Mouse (Mus musculus) forebrain, embryonic 16.5 days (tissue): ENCODE data around the gene Ncan. TPM values are rescaled to one million over a fixed set of nuclear protein-coding genes. Genes with fewer than 3 reads are reported as not detected.

Source experiments
- ATAC-seq: fragments of 200-750 bp; cut with Nextera tagmentation; 2 replicates; pipeline ENCODE4 v1.8.0; 2017; ENCODE audit warnings: mild to moderate bottlenecking, moderate library complexity
- H3K27ac ChIP-seq: fragments of 300-500 bp; sonication (generic); 2 replicates; pipeline ENCODE4 v1.5.1; 2014; ENCODE audit warnings: low read length, control low read depth
- H3K27me3 ChIP-seq: fragments of 300-500 bp; sonication (generic); replicated peaks from 2 replicates; pipeline ENCODE4 v1.6.1; 2014; ENCODE audit warnings: low read length; ENCODE audit not compliant: control insufficient read depth, insufficient read depth
- H3K36me3 ChIP-seq: fragments of 300-500 bp; sonication (generic); 2 replicates; pipeline ENCODE4 v1.6.1; 2014; ENCODE audit not compliant: control insufficient read depth, insufficient read depth
- H3K4me1 ChIP-seq: fragments of 300-500 bp; sonication (generic); replicated peaks from 2 replicates; pipeline ENCODE4 v1.6.1; 2014; ENCODE audit warnings: low read length; ENCODE audit not compliant: control insufficient read depth, insufficient read depth
- H3K4me2 ChIP-seq: fragments of 300-500 bp; sonication (generic); 2 replicates; pipeline ENCODE4 v1.6.1; 2014; ENCODE audit warnings: mild to moderate bottlenecking, low read length, control low read depth
- H3K4me3 ChIP-seq: fragments of 300-500 bp; sonication (generic); replicated peaks from 2 replicates; pipeline ENCODE4 v1.5.1; 2014; ENCODE audit warnings: mild to moderate bottlenecking, low read length, control low read depth
- H3K9ac ChIP-seq: fragments of 300-500 bp; sonication (generic); replicated peaks from 2 replicates; pipeline ENCODE4 v1.6.1; 2014; ENCODE audit warnings: low read depth, low read length, control low read depth
- H3K9me3 ChIP-seq: fragments of 300-500 bp; sonication (generic); 2 replicates; pipeline ENCODE4 v1.6.1; 2016; ENCODE audit warnings: low read length; ENCODE audit not compliant: control insufficient read depth
- WGBS: fragments of 180-500 bp; shearing (Covaris S2); extraction: QIAGEN DNeasy Blood & Tissue Kit; methylation state at CpG from one replicate; pipeline ENCODE4 v1.1.7; 2014; 5-methylcytosine and 5-hydroxymethylcytosine counted together
- polyA plus RNA-seq: library from polyadenylated mRNA; unstranded; fragments of >200 nt; fragmentation: Nextera tagmentation; extraction: Ambion mirVana; gene quantifications from 2 replicates; pipeline ENCODE4 v1.2.1, GENCODE M21; 2015

The Ncan gene
- polyA plus RNA-seq, 1 experiment from 2014 or later, result 166 TPM

DNA sequence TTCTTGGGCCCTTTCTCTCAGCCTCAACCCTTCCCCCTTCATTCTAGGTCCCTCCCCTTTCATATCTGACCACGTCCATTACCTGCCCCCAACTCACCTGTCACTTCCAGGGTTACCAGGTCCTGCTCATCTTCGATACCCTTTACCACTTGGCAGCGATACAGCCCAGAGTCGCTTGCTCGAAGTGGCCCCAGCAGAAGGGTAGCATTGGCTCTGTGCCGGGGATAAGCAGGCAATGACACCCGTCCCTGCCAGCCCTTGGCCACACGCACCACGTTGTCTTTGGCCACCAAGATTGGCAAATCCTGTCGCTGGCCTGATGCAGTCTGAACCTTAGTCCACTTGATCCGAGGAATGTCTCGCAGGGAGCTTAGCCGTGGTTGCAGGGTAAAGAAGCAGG, 5.8 kb downstream of the Ncan start:
- Histone ChIP-seq H3K27me3 (no peaks in the 10 kb centered on the region), H3K36me3 (peaks cover 42% of the 10 kb centered on the region; the same call in 1 of the 2 replicates), H3K9ac (no peak overlapping the region), H3K9me3 (no peaks in the 10 kb centered on the region), H3K4me3 (no peak overlapping the region), H3K27ac (no peak overlapping the region), H3K4me1 (peaks cover 47% of the 10 kb centered on the region), H3K4me2 (no peak overlapping the region)
- no peak for ATAC-seq
- WGBS, result 69% methylated on average over 13 of the region's 13 CpGs

GRCm38 (mm10) chr8:70114488-70114887, 6.2 kb downstream of the Ncan start:
- Histone ChIP-seq H3K9me3 (no peaks in the 10 kb centered on the region), H3K27me3 (no peaks in the 10 kb centered on the region), H3K4me3 (no peak overlapping the region), H3K27ac (no peak overlapping the region), H3K4me1 (peaks cover 49% of the 10 kb centered on the region), H3K9ac (no peak overlapping the region), H3K36me3 (peaks cover 46% of the 10 kb centered on the region; the same call in 1 of the 2 replicates), H3K4me2 (no peak overlapping the region)
- no peak for ATAC-seq
- WGBS, result 23% methylated on average over 6 of the region's 6 CpGs

DNA sequence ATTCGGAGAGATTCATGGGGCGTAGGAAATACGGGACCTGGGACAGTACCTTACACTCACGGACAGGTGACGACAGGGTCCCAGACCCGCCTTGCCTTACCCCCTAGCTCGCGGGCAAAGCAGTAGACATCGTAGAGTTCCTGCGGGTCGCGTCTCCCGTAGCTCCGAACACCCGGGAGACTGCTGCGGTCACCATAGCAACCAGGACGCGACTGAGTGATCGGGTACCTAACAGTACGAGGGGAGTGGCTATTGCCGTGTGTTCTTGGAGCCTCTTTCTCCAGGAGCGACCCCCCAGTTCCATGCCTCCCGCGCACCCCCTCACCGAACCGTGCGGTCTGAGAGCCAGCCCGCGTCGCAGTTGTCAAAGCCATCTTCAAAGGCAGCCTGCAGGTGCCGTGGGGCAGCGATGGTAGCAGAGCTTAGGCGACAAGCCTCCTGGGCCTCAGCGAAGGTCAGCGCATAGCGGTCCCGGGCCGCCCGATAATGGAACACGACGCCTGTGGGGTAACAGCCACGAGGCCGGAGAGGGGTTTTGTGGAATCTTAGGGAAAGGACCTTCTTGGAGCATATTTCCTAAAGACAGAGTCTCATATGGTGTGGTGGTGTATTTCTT, 8.2 kb downstream of the Ncan start:
- Histone ChIP-seq H3K27ac (no peak overlapping the region), H3K4me1 (peaks cover 40% of the 10 kb centered on the region), H3K4me3 (no peak overlapping the region), H3K36me3 (peaks cover 62% of the 10 kb centered on the region), H3K9ac (peak overlapping the region; percentile 19; the same call in 1 of the 2 replicates), H3K27me3 (no peaks in the 10 kb centered on the region), H3K9me3 (no peaks in the 10 kb centered on the region), H3K4me2 (no peak overlapping the region)
- peak; percentile 20; the same call in 1 of the 2 replicates for ATAC-seq
- WGBS, result 13% methylated on average over 43 of the region's 43 CpGs

DNA sequence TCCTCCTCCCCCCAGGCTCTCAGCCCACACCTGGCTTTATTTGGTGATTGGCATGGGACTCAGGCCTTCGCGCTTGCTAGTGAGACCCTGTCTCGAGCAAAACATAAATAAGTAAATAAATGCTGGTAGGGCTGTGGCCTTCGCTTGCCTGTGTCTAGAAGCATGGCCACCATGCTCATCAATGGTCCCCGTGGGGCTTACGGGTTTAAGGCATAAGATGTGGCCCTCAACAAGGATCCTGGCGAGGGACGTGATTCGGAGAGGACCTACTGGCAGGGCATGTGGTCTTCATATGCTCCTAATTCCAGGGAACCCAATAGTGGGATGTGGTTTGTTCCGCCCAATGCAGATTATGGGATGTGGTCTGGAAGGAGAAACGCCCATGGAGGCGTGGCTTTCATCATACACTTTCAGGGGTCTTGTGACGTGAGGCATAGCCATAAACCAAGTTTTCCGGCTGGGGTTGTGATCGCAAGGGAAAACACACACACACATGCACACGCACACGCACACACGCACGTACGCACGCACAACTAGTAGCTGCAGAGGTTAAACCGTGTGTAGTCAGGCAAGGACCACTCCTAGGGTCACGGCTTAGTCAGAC, 9.4 kb downstream of the Ncan start:
- Histone ChIP-seq H3K4me3 (no peak overlapping the region), H3K4me1 (peaks cover 32% of the 10 kb centered on the region), H3K4me2 (no peak overlapping the region), H3K36me3 (peaks cover 69% of the 10 kb centered on the region), H3K27me3 (no peaks in the 10 kb centered on the region), H3K27ac (no peak overlapping the region), H3K9ac (no peak overlapping the region), H3K9me3 (no peaks in the 10 kb centered on the region)
- ATAC-seq, result 0 out of 2 replicates have a peak, but pooled peaks have one; percentile 9
- 65% methylated on average over 23 of the region's 23 CpGs for WGBS

GRCm38 (mm10) chr8:70110451-70110850, 10.2 kb downstream of the Ncan start:
- Histone ChIP-seq H3K9ac (no peak overlapping the region), H3K36me3 (peaks cover 66% of the 10 kb centered on the region)

GRCm38 (mm10) chr8:70104922-70105321, 15.8 kb downstream of the Ncan start:
- H3K27ac ChIP-seq, result no peak overlapping the region
- 74% methylated on average over 7 of the region's 7 CpGs for WGBS

More at GRCm38 (mm10) chr8:70110451-70110850, 10.2 kb downstream of the Ncan start:
- Histone ChIP-seq H3K27me3 (no peaks in the 10 kb centered on the region), H3K4me3 (no peak overlapping the region), H3K4me2 (no peak overlapping the region), H3K4me1 (peaks cover 36% of the 10 kb centered on the region), H3K9me3 (no peaks in the 10 kb centered on the region), H3K27ac (no peak overlapping the region)
- ATAC-seq, result no peak
- WGBS, result 96% methylated on average over 2 of the region's 2 CpGs

GRCm38 (mm10) chr8:70104506-70104905, 16.2 kb downstream of the Ncan start:
- ATAC-seq, result peak; percentile 29
- 21% methylated on average over 6 of the region's 6 CpGs for WGBS

More at GRCm38 (mm10) chr8:70104922-70105321, 15.8 kb downstream of the Ncan start:
- Histone ChIP-seq H3K9ac (no peak overlapping the region), H3K4me1 (peaks cover 24% of the 10 kb centered on the region), H3K27me3 (no peaks in the 10 kb centered on the region), H3K9me3 (no peaks in the 10 kb centered on the region), H3K36me3 (peaks cover 66% of the 10 kb centered on the region), H3K4me3 (no peak overlapping the region), H3K4me2 (no peak overlapping the region)
- ATAC-seq, result no peak

GRCm38 (mm10) chr8:70100241-70100640, 20.4 kb downstream of the Ncan start:
- H3K27ac ChIP-seq, result no peak overlapping the region
- no peak overlapping the region for H3K4me3 ChIP-seq
- H3K4me1 ChIP-seq, result peaks cover 12% of the 10 kb centered on the region
- no peak overlapping the region for H3K9ac ChIP-seq
- H3K9me3 ChIP-seq, result peaks cover 3% of the 10 kb centered on the region
- peaks cover 72% of the 10 kb centered on the region for H3K36me3 ChIP-seq
- no peaks in the 10 kb centered on the region for H3K27me3 ChIP-seq
- WGBS, result 88% methylated on average over 8 of the region's 8 CpGs
- H3K4me2 ChIP-seq, result no peak overlapping the region
- no peak for ATAC-seq

More at GRCm38 (mm10) chr8:70104506-70104905, 16.2 kb downstream of the Ncan start:
- Histone ChIP-seq H3K4me1 (peaks cover 22% of the 10 kb centered on the region), H3K9me3 (no peaks in the 10 kb centered on the region), H3K36me3 (peaks cover 66% of the 10 kb centered on the region), H3K27ac (no peak overlapping the region), H3K27me3 (no peaks in the 10 kb centered on the region), H3K4me3 (no peak overlapping the region), H3K9ac (no peak overlapping the region), H3K4me2 (no peak overlapping the region)

DNA sequence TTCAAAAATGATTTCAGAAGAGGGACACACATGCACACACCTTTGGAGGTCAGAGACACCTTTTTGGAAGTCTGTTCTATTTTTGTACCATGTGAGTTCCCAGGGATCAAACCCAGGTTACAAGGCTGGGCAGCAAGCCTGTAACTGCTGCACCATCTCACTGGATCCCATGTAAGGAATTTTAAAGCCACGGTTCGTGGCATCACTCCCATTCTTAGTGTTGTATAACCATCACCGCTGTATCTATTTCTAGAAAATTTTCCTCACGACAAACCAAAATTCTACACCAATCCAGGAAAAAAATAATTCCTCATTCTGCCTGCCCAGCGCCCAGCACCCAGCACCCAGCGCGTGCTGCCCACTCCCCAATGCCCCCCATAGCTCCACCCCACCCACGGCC, 21.4 kb downstream of the Ncan start:
- peaks cover 76% of the 10 kb centered on the region for H3K36me3 ChIP-seq
- WGBS, result 79% methylated on average over 8 of the region's 8 CpGs
- peaks cover 2% of the 10 kb centered on the region; the same call in 1 of the 2 replicates for H3K4me1 ChIP-seq
- peaks cover 3% of the 10 kb centered on the region for H3K9me3 ChIP-seq
- no peak overlapping the region for H3K4me2 ChIP-seq
- no peak overlapping the region for H3K4me3 ChIP-seq
- H3K27me3 ChIP-seq, result no peaks in the 10 kb centered on the region
- no peak overlapping the region for H3K27ac ChIP-seq
- H3K9ac ChIP-seq, result no peak overlapping the region
- no peak for ATAC-seq
